Mouse (Mus musculus) ES-E14 (cell line): Measurements from ENCODE around the gene Zfp768.

Experiments used
- CHD2 ChIP-seq: IDR thresholded peaks from 2 replicates; pipeline ENCODE4 v1.6.1; 2014; ENCODE audit warnings: mild to moderate bottlenecking, low read depth, low read length, inconsistent platforms
- MAFK ChIP-seq: IDR thresholded peaks from 2 replicates; pipeline ENCODE4 v1.6.1; 2014; ENCODE audit warnings: mild to moderate bottlenecking, low read depth, low read length, inconsistent platforms; ENCODE audit not compliant: insufficient read depth
- ZC3H11A ChIP-seq: IDR thresholded peaks from 2 replicates; pipeline ENCODE4 v1.6.1; 2012; ENCODE audit warnings: low read depth, mild to moderate bottlenecking, inconsistent platforms, low read length, borderline replicate concordance
- ZNF384 ChIP-seq: IDR thresholded peaks from 2 replicates; pipeline ENCODE4 v1.6.1; 2012; ENCODE audit warnings: low read depth, low read length, inconsistent platforms

GRCm38 (mm10) chr7:127391538-127391937 is 46.1 kb upstream of the Zfp768 start:
- no peak for TF ChIP-seq CHD2
- no peak for TF ChIP-seq MAFK
- no peak for TF ChIP-seq ZC3H11A
- no peak for TF ChIP-seq ZNF384
